Mouse (Mus musculus) megakaryocyte progenitor cell, adult 5-6 weeks (primary cell): ENCODE data around the gene Gm10260. TPM values are rescaled to one million over a fixed set of nuclear protein-coding genes. Genes with fewer than 3 reads are reported as not detected.

Experiments
- ATAC-seq: replicated peaks from 2 replicates; pipeline ENCODE4 v1.8.0; 2016; ENCODE audit warnings: mild to moderate bottlenecking, moderate TSS enrichment, inconsistent platforms; ENCODE audit not compliant: poor library complexity
- total RNA-seq, 2 experiments: library from RNA; stranded (forward) in 1 of 2; stranded (reverse) in 1 of 2; fragments of 157-497, 149-512 nt in 1 of 2; fragments of 200-1000 nt in 1 of 2; gene quantifications; 2 replicates each; pipeline versions ENCODE4 v1.2.3 to v1.2.4; 2015 to 2017

Gene Gm10260
- total RNA-seq (2015) (28.1 and 29.0 TPM in 2 replicates), total RNA-seq (2017) (32.0 and 32.5 TPM in 2 replicates)

- ATAC-seq: no peak
Observed at GRCm38 (mm10) chr13:97760532-97760931, at the start of gene Gm10260. TSS of gene Gm10260 (minus strand) at chr13:97760632.

- ATAC-seq: no peak
Observed at GRCm38 (mm10) chr13:97809828-97810227, 49.4 kb upstream of the Gm10260 start.

GRCm38 (mm10) chr13:97805907-97806306 is 45.5 kb upstream of the Gm10260 start:
- no peak for ATAC-seq

- no peak for ATAC-seq
Observed at GRCm38 (mm10) chr13:97802386-97802785, 42.0 kb upstream of the Gm10260 start.

- ATAC-seq: no peak
Observed at GRCm38 (mm10) chr13:97797462-97797861, 37.0 kb upstream of the Gm10260 start.

GRCm38 (mm10) chr13:97794780-97795179 is 34.3 kb upstream of the Gm10260 start:
- ATAC-seq: peak; percentile 29; the same call in 1 of the 2 replicates

GRCm38 (mm10) chr13:97793932-97794331 is 33.5 kb upstream of the Gm10260 start:
- 0 out of 2 replicates have a peak, but pooled peaks have one; percentile 37 for ATAC-seq

- no peak for ATAC-seq
Observed at GRCm38 (mm10) chr13:97791664-97792063, 31.2 kb upstream of the Gm10260 start.

- ATAC-seq: peak; percentile 54
Observed at GRCm38 (mm10) chr13:97789782-97790450, 29.5 kb upstream of the Gm10260 start.

GRCm38 (mm10) chr13:97785167-97785835 is 24.9 kb upstream of the Gm10260 start:
- no peak for ATAC-seq

GRCm38 (mm10) chr13:97783423-97784143 is 23.2 kb upstream of the Gm10260 start:
- ATAC-seq: no peak

GRCm38 (mm10) chr13:97782063-97782462 is 21.6 kb upstream of the Gm10260 start:
- no peak for ATAC-seq

- ATAC-seq: no peak
Observed at GRCm38 (mm10) chr13:97781637-97782036, 21.2 kb upstream of the Gm10260 start.

- ATAC-seq: no peak
Observed at GRCm38 (mm10) chr13:97780556-97780955, 20.1 kb upstream of the Gm10260 start.

- 0 out of 2 replicates have a peak, but pooled peaks have one; percentile 3 for ATAC-seq
Observed at GRCm38 (mm10) chr13:97779657-97780445, 19.4 kb upstream of the Gm10260 start.

- ATAC-seq: peak; percentile 78
Observed at GRCm38 (mm10) chr13:97778698-97779194, 18.3 kb upstream of the Gm10260 start.

GRCm38 (mm10) chr13:97777667-97778066 is 17.2 kb upstream of the Gm10260 start:
- peak; percentile 27 for ATAC-seq

GRCm38 (mm10) chr13:97776702-97777101 is 16.3 kb upstream of the Gm10260 start:
- no peak for ATAC-seq

GRCm38 (mm10) chr13:97775907-97776306 is 15.5 kb upstream of the Gm10260 start:
- ATAC-seq: peak; percentile 37; the same call in 1 of the 2 replicates

- ATAC-seq: no peak
Observed at GRCm38 (mm10) chr13:97774740-97775425, 14.5 kb upstream of the Gm10260 start.
